In genomic region chr16:4418776-4419545, GRCm38 (mm10) we compare ENCODE assay signal across 8 mouse cellular contexts. TPM values are rescaled to one million over a fixed set of nuclear protein-coding genes. Genes with fewer than 3 reads are reported as not detected.
A peak's percentile ranks its signal among the peaks of the same experiment; 100 is the strongest.
DNase-seq lines count a peak whose midpoint lies in the region; ATAC-seq lines count a peak whose summit lies in the region.

No protein-coding gene starts in this region.

- peak overlapping the region; percentile 79 for H3K9ac ChIP-seq in liver, embryonic 12.5 days
- peak overlapping the region; percentile 84 for H3K9ac ChIP-seq in neural tube, embryonic 13.5 days

- no peak for ATAC-seq in liver, embryonic 12.5 days
- ATAC-seq in neural tube, embryonic 13.5 days (ENCODE audit: low read depth), result 0 out of 2 replicates have a peak, but pooled peaks have one; percentile 5

- H3K27me3 ChIP-seq in embryonic facial prominence, embryonic 10.5 days (replicated peaks; ENCODE audit: low read depth, poor library complexity, severe bottlenecking), result peaks cover 67% of the 10 kb centered on the region
- peaks cover 24% of the 10 kb centered on the region for H3K27me3 ChIP-seq in liver, embryonic 12.5 days (replicated peaks)
- H3K27me3 ChIP-seq in neural tube, embryonic 13.5 days, result peaks cover 17% of the 10 kb centered on the region

- H3K9me3 ChIP-seq in embryonic facial prominence, embryonic 10.5 days, result no peaks in the 10 kb centered on the region
- H3K9me3 ChIP-seq in liver, embryonic 12.5 days (replicated peaks), result no peaks in the 10 kb centered on the region
- H3K9me3 ChIP-seq in neural tube, embryonic 13.5 days, result no peaks in the 10 kb centered on the region

- H3K4me1 ChIP-seq in embryonic facial prominence, embryonic 10.5 days, result peaks cover 24% of the 10 kb centered on the region
- peaks cover 62% of the 10 kb centered on the region for H3K4me1 ChIP-seq in liver, embryonic 12.5 days
- H3K4me1 ChIP-seq in neural tube, embryonic 13.5 days (replicated peaks), result peaks cover 62% of the 10 kb centered on the region

- DNase-seq in ovary, postnatal 36 days (ENCODE audit: low spot score), result peak; percentile 62
- DNase-seq in ovary, adult 18-20 months (ENCODE audit: low spot score), result no peak
- DNase-seq in embryonic facial prominence, embryonic 10.5 days (ENCODE audit: low spot score), result no peak
- DNase-seq in heart, postnatal 14 days, result peak; percentile 53 to 54
- DNase-seq in Muller cell, postnatal 12 days (ENCODE audit: inconsistent ontology term), result no peak
- no peak for DNase-seq in MN1 (ENCODE audit: low spot score)

- H3K4me2 ChIP-seq in liver, embryonic 12.5 days, result peak overlapping the region; percentile 99
- peak overlapping the region; percentile 85 for H3K4me2 ChIP-seq in neural tube, embryonic 13.5 days

- peak overlapping the region; percentile 85 for H3K4me3 ChIP-seq in embryonic facial prominence, embryonic 10.5 days
- H3K4me3 ChIP-seq in liver, embryonic 12.5 days, result peak overlapping the region; percentile 75
- peak overlapping the region; percentile 76 for H3K4me3 ChIP-seq in neural tube, embryonic 13.5 days

- peak overlapping the region; percentile 44; the same call in 1 of the 2 replicates for H3K27ac ChIP-seq in embryonic facial prominence, embryonic 10.5 days (replicated peaks)
- H3K27ac ChIP-seq in liver, embryonic 12.5 days, result no peak overlapping the region
- H3K27ac ChIP-seq in neural tube, embryonic 13.5 days (replicated peaks), result peak overlapping the region; percentile 88

- no peaks in the 10 kb centered on the region for H3K36me3 ChIP-seq in embryonic facial prominence, embryonic 10.5 days (replicated peaks)
- no peaks in the 10 kb centered on the region for H3K36me3 ChIP-seq in liver, embryonic 12.5 days
- no peaks in the 10 kb centered on the region for H3K36me3 ChIP-seq in neural tube, embryonic 13.5 days

- 14% methylated on average over 32 of the region's 32 CpGs for WGBS in embryonic facial prominence, embryonic 10.5 days
- WGBS in liver, embryonic 12.5 days (ENCODE audit: insufficient replicate concordance), result 10% methylated on average over 32 of the region's 32 CpGs
- 18% methylated on average over 32 of the region's 32 CpGs for WGBS in neural tube, embryonic 13.5 days

- intact Hi-C loops in heart, postnatal 14 days (cut with DNase I), result loop anchor here (2.0 kb wide), 2 partner anchors 42 to 54 kb away; no protein-coding TSS in a partner anchor

RNA-seq across cellular contexts. Expression of gene Adcy9, which starts 1.3 kb away (rescaled TPM):
- polyA plus RNA-seq in embryonic facial prominence, embryonic 10.5 days (2016; fragmentation: Nextera tagmentation; extraction: Ambion mirVana), result 0.43 and 0.57 TPM in 2 replicates
- total RNA-seq in heart, postnatal 14 days (2021), result 10 to 100 TPM; 21.2 to 25.0 TPM
- polyA plus RNA-seq in liver, embryonic 12.5 days (2016; fragmentation: Nextera tagmentation; extraction: Ambion mirVana), result 1.1 and 1.6 TPM in 2 replicates
- polyA plus RNA-seq in neural tube, embryonic 13.5 days (2015; fragmentation: Nextera tagmentation; extraction: Ambion mirVana), result 2.8 and 2.9 TPM in 2 replicates

Comparison
In these comparisons a context has a peak if more than half of its experiments do, and no peak if none do; other contexts are left out.
1. DNase-seq: peak in ovary, postnatal 36 days (single experiment) and heart, postnatal 14 days (2 of 2); none in ovary, adult 18-20 months (single experiment), embryonic facial prominence, embryonic 10.5 days (single experiment), Muller cell, postnatal 12 days (single experiment) and MN1 (single experiment).
2. Peak in every context shown above with its lines, with median percentiles within 50 percentile points of each other: H3K4me3 ChIP-seq.